Comparison of ENCODE assay signal across 8 mouse cellular contexts in the genomic region with DNA sequence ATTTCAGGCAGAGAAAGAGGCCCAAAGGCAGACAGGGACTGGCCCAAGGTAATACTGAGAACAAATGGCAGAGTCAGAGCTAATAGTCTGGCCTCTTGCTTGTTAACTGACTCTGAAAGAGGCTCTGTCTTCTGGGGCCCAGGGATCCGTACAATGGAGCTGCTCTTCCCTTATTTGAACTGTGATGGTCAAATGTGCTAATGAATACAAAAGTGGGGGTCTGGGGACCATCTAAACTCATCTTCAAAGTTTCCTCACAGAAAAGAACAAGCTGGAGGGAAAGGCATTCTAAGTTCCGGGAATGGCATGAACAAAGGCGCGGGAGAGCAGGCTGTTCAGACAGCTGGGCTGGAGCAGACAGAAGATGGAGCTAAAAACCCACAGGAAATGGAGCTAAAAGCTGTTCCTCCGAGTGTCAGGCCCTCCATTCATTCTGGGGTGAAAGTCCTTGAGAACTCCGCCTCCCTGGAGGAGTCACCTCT. TPM values are rescaled to one million over a fixed set of nuclear protein-coding genes. Genes with fewer than 3 reads are reported as not detected.
A peak's percentile ranks its signal among the peaks of the same experiment; 100 is the strongest.
DNase-seq lines count a peak whose midpoint lies in the region; ATAC-seq lines count a peak whose summit lies in the region.

No protein-coding gene starts in this region.

- H3K9me3 ChIP-seq in neural tube, embryonic 12.5 days = no peaks in the 10 kb centered on the region

- 55% methylated on average over 6 of the region's 6 CpGs for WGBS in neural tube, embryonic 12.5 days

- H3K4me1 ChIP-seq in neural tube, embryonic 12.5 days = peaks cover 6% of the 10 kb centered on the region; the same call in 1 of the 2 replicates

- ATAC-seq in frontal cortex, adult (ENCODE audit: low TSS enrichment) = peak; percentile 72
- ATAC-seq in neural tube, embryonic 12.5 days (ENCODE audit: low FRiP score, low read depth) = peak; percentile 85
- ATAC-seq in CD4-positive, CD25-positive, alpha-beta regulatory T cell, adult 4 months = no peak
- no peak for ATAC-seq in inflammation-experienced regulatory T-cells, adult 6 months

- H3K4me2 ChIP-seq in neural tube, embryonic 12.5 days (replicated peaks) = no peak overlapping the region

- H3K9ac ChIP-seq in neural tube, embryonic 12.5 days = no peak overlapping the region

- no peak overlapping the region for H3K4me3 ChIP-seq in neural tube, embryonic 12.5 days

- no peaks in the 10 kb centered on the region for H3K36me3 ChIP-seq in neural tube, embryonic 12.5 days

- no peaks in the 10 kb centered on the region for H3K27me3 ChIP-seq in neural tube, embryonic 12.5 days (replicated peaks)

- no peak for DNase-seq in frontal cortex, postnatal 25 days (ENCODE audit: low spot score in 2 of 2)
- peak; percentile 28 for DNase-seq in thymus, postnatal 25 days
- no peak for DNase-seq in thymus, postnatal 10 days (ENCODE audit: low spot score in 2 of 2)
- peak; percentile 32 for DNase-seq in kidney, postnatal 10 days

- peak overlapping the region; percentile 65 for H3K27ac ChIP-seq in neural tube, embryonic 12.5 days

RNA-seq across cellular contexts. Expression of a gene that starts 4.0 kb away (rescaled TPM):
- polyA plus RNA-seq in neural tube, embryonic 12.5 days (2016; fragmentation: Nextera tagmentation; extraction: Ambion mirVana) = 2.0 TPM in 2 replicates
- polyA plus RNA-seq in CD4-positive, CD25-positive, alpha-beta regulatory T cell, adult 4 months (2017; shearing (Covaris generic)) = under 1 TPM; 0.43 to 0.94 TPM
- 1 to 10 TPM in 1 of 3 experiments, under 1 TPM in 2; 0.30 to 1.3 (median 0.53) TPM for polyA plus RNA-seq in inflammation-experienced regulatory T-cells, adult 6 months (2017; shearing (Covaris generic))

RNA-seq across cellular contexts. Expression of a gene that starts 29.6 kb away (rescaled TPM):
- polyA plus RNA-seq in neural tube, embryonic 12.5 days (2016; fragmentation: Nextera tagmentation; extraction: Ambion mirVana) = 0.48 and 0.68 TPM in 2 replicates
- under 1 TPM in 1 of 2 experiments, not detected in 1; 0.84 TPM for polyA plus RNA-seq in CD4-positive, CD25-positive, alpha-beta regulatory T cell, adult 4 months (2017; shearing (Covaris generic))
- under 1 TPM in 2 of 3 experiments, not detected in 1; 0.35 to 0.38 TPM for polyA plus RNA-seq in inflammation-experienced regulatory T-cells, adult 6 months (2017; shearing (Covaris generic))

RNA-seq across cellular contexts. Expression of a gene that starts 33.7 kb away (rescaled TPM):
- polyA plus RNA-seq in neural tube, embryonic 12.5 days (2016; fragmentation: Nextera tagmentation; extraction: Ambion mirVana) = 56.9 and 57.6 TPM in 2 replicates
- polyA plus RNA-seq in CD4-positive, CD25-positive, alpha-beta regulatory T cell, adult 4 months (2017; shearing (Covaris generic)) = 10 to 100 TPM; 46.2 to 64.2 TPM
- 10 to 100 TPM; 36.7 to 53.5 (median 40.3) TPM for polyA plus RNA-seq in inflammation-experienced regulatory T-cells, adult 6 months (2017; shearing (Covaris generic))

RNA-seq across cellular contexts. Expression of a gene that starts 47.3 kb away (rescaled TPM):
- polyA plus RNA-seq in neural tube, embryonic 12.5 days (2016; fragmentation: Nextera tagmentation; extraction: Ambion mirVana) = 399 and 400 TPM in 2 replicates
- polyA plus RNA-seq in CD4-positive, CD25-positive, alpha-beta regulatory T cell, adult 4 months (2017; shearing (Covaris generic)) = 100 to 1,000 TPM; 159 to 178 TPM
- polyA plus RNA-seq in inflammation-experienced regulatory T-cells, adult 6 months (2017; shearing (Covaris generic)) = 100 to 1,000 TPM; 178 to 215 (median 183) TPM

Comparison
In these comparisons a context has a peak if more than half of its experiments do, and no peak if none do; other contexts are left out.
1. DNase-seq: peak in thymus, postnatal 25 days (single experiment) and kidney, postnatal 10 days (single experiment); none in frontal cortex, postnatal 25 days (0 of 2) and thymus, postnatal 10 days (0 of 2).
2. ATAC-seq: peak in frontal cortex, adult (single experiment) and neural tube, embryonic 12.5 days (single experiment); none in CD4-positive, CD25-positive, alpha-beta regulatory T cell, adult 4 months (single experiment) and inflammation-experienced regulatory T-cells, adult 6 months (single experiment).